Mouse (Mus musculus) spleen, adult 2 months (tissue): Measurements from ENCODE around the gene Cdc16. TPM values are rescaled to one million over a fixed set of nuclear protein-coding genes. Genes with fewer than 3 reads are reported as not detected.
A peak's percentile ranks its signal among the peaks of the same experiment; 100 is the strongest.

Source experiments
- DNase-seq, 2 experiments: peaks; one replicate each; pipeline versions ENCODE4 v3.0.0 to v3.0.0-alpha.2; 2012 to 2021; ENCODE audit warnings: low spot score in 2 of 2, low read depth in 1 of 2
- H3K27ac ChIP-seq: fragments of 200-500 bp; 2 replicates; pipeline ENCODE4 v1.5.1; 2012; ENCODE audit warnings: low read length, inconsistent platforms; ENCODE audit not compliant: insufficient read depth
- H3K27me3 ChIP-seq: fragments of 200-500 bp; 2 replicates; pipeline ENCODE4 v1.6.1; 2012; ENCODE audit warnings: mild to moderate bottlenecking, moderate library complexity, low read length, inconsistent platforms; ENCODE audit not compliant: control insufficient read depth, insufficient read depth
- H3K36me3 ChIP-seq: fragments of 200-500 bp; 2 replicates; pipeline ENCODE4 v1.6.1; 2012; ENCODE audit warnings: mild to moderate bottlenecking, low read length, inconsistent platforms; ENCODE audit not compliant: control insufficient read depth, insufficient read depth
- H3K4me1 ChIP-seq: fragments of 200-500 bp; 2 replicates; pipeline ENCODE4 v1.6.1; 2011; ENCODE audit warnings: inconsistent platforms; ENCODE audit not compliant: control insufficient read depth, insufficient read depth, insufficient read length
- H3K4me3 ChIP-seq: fragments of 200-500 bp; 2 replicates; pipeline ENCODE4 v1.5.1; 2011; ENCODE audit warnings: mild to moderate bottlenecking, inconsistent platforms; ENCODE audit not compliant: insufficient read depth, insufficient read length; ENCODE audit errors: extremely low read depth
- CTCF ChIP-seq: fragments of 200-500 bp; IDR thresholded peaks from 2 replicates; pipeline ENCODE4 v1.5.1; 2011; ENCODE audit warnings: mild to moderate bottlenecking, inconsistent platforms; ENCODE audit not compliant: insufficient read depth, insufficient read length, insufficient replicate concordance; ENCODE audit errors: extremely low read depth
- POLR2A ChIP-seq: fragments of 200-500 bp; IDR thresholded peaks from 2 replicates; pipeline ENCODE4 v1.6.1; 2011; ENCODE audit warnings: low read depth, low read length, inconsistent platforms
- WGBS: fragments of 180-500 bp; shearing (Covaris S2); methylation state at CpG from one replicate; pipeline ENCODE4 v1.1.7; 2018; 5-methylcytosine and 5-hydroxymethylcytosine counted together
- polyA plus RNA-seq: library from polyadenylated mRNA; depleted of rRNA; stranded (reverse); fragments of >200 nt; gene quantifications from 2 replicates; pipeline ENCODE4 v1.2.3, GENCODE M21; 2012

Cdc16 gene
- polyA plus RNA-seq, 1 experiment, result 19.6 TPM

DNA sequence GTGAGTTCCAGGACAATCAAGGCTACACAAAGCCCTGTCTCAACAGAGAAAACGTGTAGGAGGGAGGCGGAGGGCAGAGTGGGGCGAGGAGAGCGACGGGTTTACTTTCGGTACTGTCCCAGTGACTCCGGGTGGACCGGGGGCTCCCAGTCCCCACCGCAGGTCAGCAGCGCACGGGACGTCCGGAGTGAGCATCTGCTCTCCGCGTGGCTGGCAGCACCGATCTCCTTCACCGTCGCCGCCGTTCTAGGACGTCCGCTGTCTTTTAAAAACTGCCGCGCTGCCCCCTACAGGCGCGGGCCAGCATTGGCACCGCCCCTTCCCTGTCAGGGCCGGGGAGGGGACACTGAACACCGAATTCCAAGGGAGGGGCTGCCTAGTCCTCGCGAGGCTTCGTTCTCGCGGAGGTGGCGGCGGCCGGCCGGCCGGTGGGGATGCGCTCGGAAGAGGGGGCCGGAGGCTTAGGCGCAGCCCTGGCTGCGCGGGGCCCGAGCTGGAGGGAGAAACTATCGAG, 27.8 kb downstream of the Cdc16 start, which contains the start of gene Upf3a:
TSS of gene Upf3a (plus strand) at position 366 of the 514 bp plus-strand sequence.
- H3K27ac ChIP-seq, result peak within 1 kb of the TSS; percentile 99
- 1% methylated on average over 47 of the region's 47 CpGs for WGBS
- TF ChIP-seq CTCF (peak; percentile 80), POLR2A (no peak)

GRCm38 (mm10) chr8:13785764-13786299, 28.4 kb downstream of the Cdc16 start:
- TF ChIP-seq CTCF (peak; percentile 91), POLR2A (peak; percentile 46)
- peak; percentile 95 for DNase-seq
- peaks cover 3% of the 10 kb centered on the region; the same call in 1 of the 2 replicates for H3K4me1 ChIP-seq
- no peaks in the 10 kb centered on the region for H3K27me3 ChIP-seq
- H3K36me3 ChIP-seq, result peaks cover 11% of the 10 kb centered on the region
- WGBS, result under 1% methylated on average over 42 of the region's 47 CpGs
- H3K4me3 ChIP-seq, result peak overlapping the region; percentile 92
- peak overlapping the region; percentile 99 for H3K27ac ChIP-seq

More for the DNA sequence above, 27.8 kb downstream of the Cdc16 start, which contains the start of gene Upf3a:
- peak; percentile 89 to 91 for DNase-seq
- Histone ChIP-seq H3K36me3 (peaks cover 15% of the 10 kb centered on the region), H3K4me3 (peak within 1 kb of the TSS; percentile 92), H3K4me1 (peaks cover 3% of the 10 kb centered on the region; the same call in 1 of the 2 replicates), H3K27me3 (no peaks in the 10 kb centered on the region)

GRCm38 (mm10) chr8:13789606-13790005, 32.1 kb downstream of the Cdc16 start:
- Histone ChIP-seq H3K4me3 (no peak overlapping the region), H3K27ac (no peak overlapping the region), H3K4me1 (peaks cover 3% of the 10 kb centered on the region; the same call in 1 of the 2 replicates), H3K27me3 (no peaks in the 10 kb centered on the region), H3K36me3 (peaks cover 18% of the 10 kb centered on the region)
- WGBS, result 95% methylated on average over 8 of the region's 8 CpGs
- TF ChIP-seq CTCF (no peak), POLR2A (no peak)
- DNase-seq, result no peak

DNA sequence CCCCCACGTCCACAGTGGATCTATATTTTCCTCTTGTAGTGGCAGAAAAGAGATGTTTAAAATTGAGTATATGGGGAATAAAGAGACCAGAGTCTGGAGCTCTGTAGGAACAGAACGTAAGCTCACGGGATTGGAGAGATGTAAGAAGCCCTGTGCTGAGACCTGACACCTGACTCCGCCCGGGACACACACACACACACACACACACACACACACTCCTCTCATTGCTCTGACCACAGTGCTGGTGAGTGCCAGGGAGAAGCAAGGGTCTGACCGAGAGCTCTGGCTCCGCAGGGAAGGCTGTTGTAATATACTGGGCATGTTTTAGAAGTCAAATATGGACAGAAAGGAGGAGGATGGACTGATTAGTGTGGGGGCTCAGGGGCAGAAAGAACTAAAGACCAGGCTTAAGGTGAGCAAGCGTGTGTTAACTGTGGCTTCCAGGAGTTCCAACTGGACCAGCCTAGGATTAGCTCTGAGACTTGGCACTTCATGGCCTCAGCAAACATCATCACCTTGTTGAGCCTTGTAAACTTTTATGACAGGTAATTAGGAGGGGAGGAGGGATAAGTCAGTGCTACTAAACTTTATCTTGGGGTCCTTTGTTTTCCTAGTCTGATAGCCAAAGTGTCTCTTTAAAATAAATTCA, 35.7 kb downstream of the Cdc16 start:
- no peak for DNase-seq
- Histone ChIP-seq H3K27me3 (no peaks in the 10 kb centered on the region), H3K36me3 (peaks cover 38% of the 10 kb centered on the region), H3K4me3 (no peak overlapping the region), H3K27ac (no peak overlapping the region), H3K4me1 (no peaks in the 10 kb centered on the region)
- TF ChIP-seq CTCF (no peak), POLR2A (no peak)
- 94% methylated on average over 8 of the region's 8 CpGs for WGBS

- DNase-seq, result no peak
- Histone ChIP-seq H3K27ac (no peak overlapping the region), H3K4me1 (no peaks in the 10 kb centered on the region), H3K27me3 (no peaks in the 10 kb centered on the region), H3K4me3 (no peak overlapping the region), H3K36me3 (peaks cover 38% of the 10 kb centered on the region)
- TF ChIP-seq POLR2A (no peak), CTCF (no peak)
- WGBS, result 92% methylated on average over 11 of the region's 11 CpGs
These were observed 36.2 kb downstream of the Cdc16 start for GRCm38 (mm10) chr8:13793746-13794101.

- TF ChIP-seq CTCF (no peak), POLR2A (no peak)
- Histone ChIP-seq H3K27me3 (no peaks in the 10 kb centered on the region), H3K36me3 (peaks cover 33% of the 10 kb centered on the region), H3K4me1 (no peaks in the 10 kb centered on the region), H3K4me3 (no peak overlapping the region), H3K27ac (no peak overlapping the region)
- DNase-seq, result no peak
- 93% methylated on average over 5 of the region's 5 CpGs for WGBS
These were observed 40.2 kb downstream of the Cdc16 start for GRCm38 (mm10) chr8:13797676-13798075.

DNA sequence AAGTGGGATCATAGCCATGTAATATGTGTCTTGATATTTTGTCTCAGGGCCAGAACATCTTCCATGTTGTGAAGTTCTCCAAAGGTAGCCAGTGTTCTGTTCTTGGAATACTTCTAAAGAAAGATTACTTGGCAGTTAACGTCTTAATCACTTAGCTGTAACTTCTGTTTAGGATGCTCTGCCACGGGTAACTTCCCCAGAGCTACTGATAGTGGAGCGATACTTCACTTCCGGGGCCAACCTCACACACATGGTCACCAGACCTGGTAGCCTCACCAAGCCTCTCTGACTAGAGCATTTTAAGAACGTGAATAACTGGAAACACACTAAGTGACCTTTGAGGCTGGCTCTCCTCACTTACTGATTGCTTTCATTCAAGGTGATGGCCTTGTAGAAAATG, 42.1 kb downstream of the Cdc16 start:
- no peak for TF ChIP-seq CTCF
- TF ChIP-seq POLR2A, result no peak
- Histone ChIP-seq H3K27me3 (no peaks in the 10 kb centered on the region), H3K4me1 (no peaks in the 10 kb centered on the region), H3K4me3 (no peak overlapping the region), H3K27ac (no peak overlapping the region), H3K36me3 (peaks cover 27% of the 10 kb centered on the region)
- WGBS, result 90% methylated on average over 5 of the region's 5 CpGs
- DNase-seq, result no peak
